Mouse (Mus musculus) frontal cortex, postnatal 25 days (tissue): ENCODE results near the gene Rhbdf2.

Experiments used
- DNase-seq, 2 experiments: peaks; one replicate each; pipeline ENCODE4 v3.0.0; 2022; ENCODE audit warnings: low spot score in 2 of 2

Gene Rhbdf2

DNA sequence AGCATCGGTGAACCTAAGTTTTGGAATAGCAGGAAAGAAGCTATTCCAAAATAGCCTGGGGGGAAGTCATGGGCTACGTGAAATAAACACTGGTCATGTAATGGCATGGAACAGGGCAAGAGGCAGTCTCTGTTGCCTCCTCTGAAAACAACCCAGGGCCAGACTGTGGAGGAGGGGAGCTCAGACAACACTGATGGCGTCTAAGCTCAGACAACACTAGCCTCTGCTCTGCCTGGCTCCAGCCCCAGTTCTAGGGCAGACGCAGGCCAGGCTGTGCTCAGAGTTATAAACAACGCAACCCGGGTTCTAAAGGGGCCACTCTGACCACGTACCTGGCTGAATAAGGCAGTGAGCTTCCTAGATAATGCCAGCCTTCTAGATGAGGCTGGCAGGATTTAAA is 76.1 kb downstream of the Rhbdf2 start:
- no peak for DNase-seq

DNA sequence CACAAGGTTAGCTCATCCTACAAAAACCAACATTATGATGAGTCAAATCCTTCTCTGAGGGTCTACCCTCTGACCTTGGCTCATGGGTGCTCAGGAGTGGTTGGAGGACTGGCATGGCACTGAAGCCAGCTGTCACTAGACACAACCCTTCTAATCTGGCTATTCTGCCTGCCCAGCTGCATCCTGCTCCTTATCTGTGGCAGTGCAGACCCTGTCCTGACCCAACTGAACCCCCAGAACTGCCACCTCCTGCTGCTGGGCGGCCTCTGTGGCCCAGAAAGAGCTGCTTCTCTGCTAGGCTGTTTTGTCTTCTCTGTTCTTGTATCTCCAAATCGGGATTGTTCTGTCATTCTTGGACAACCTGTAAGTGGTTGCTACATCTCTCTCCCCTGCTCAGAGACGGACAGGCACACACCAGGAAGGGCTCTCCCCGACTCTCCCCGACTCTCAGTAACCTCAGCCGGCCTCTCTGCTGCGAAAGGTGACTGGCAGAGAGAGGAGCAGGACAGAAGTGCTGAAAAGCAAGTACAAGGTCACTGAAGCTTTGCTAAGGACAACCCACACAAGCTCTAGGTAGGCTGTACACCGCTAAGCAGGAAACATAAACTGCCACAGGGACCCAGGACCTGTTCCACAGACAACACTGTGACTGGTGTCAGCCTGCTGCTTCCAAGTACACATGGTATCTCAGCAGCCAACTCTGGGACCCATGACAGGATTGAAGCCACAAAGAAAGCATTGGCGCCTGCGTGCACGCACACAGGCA is 77.4 kb downstream of the Rhbdf2 start:
- DNase-seq: no peak

DNA sequence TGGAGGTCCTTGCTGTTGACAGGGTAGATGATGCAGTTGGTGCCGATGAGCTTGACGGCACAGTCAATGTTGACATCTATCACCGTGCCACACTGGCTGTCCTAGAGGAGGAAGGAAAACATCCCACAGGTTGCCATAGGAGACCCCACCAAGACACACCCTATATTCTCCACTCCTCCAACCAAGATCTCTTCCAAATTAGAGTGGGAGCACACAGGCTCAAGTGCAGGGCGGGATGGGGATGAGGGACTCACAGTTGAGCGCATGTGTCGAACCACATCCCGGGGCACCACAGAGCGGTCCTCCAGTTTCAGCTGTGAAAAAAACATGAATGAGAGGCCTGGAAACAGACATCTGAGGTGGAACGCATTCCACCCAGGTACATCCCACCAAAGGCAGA is 78.0 kb downstream of the Rhbdf2 start:
- no peak for DNase-seq
